Mouse (Mus musculus) lung, adult 2 months (tissue): ENCODE results near the gene Akap12. TPM values are rescaled to one million over a fixed set of nuclear protein-coding genes. Genes with fewer than 3 reads are reported as not detected.
A peak's percentile ranks its signal among the peaks of the same experiment; 100 is the strongest.

Experiments used
- DNase-seq: peaks from one replicate; pipeline ENCODE4 v3.0.0; 2022
- H3K4me1 ChIP-seq: fragments of 200-500 bp; 2 replicates; pipeline ENCODE4 v1.6.1; 2011; ENCODE audit warnings: low read length; ENCODE audit not compliant: control insufficient read depth, insufficient read depth
- H3K4me3 ChIP-seq: fragments of 200-500 bp; replicated peaks from 2 replicates; pipeline ENCODE3; 2011; ENCODE audit warnings: low read depth, mild to moderate bottlenecking, control low read depth, low read length; ENCODE audit errors: extremely low read depth
- CTCF ChIP-seq: fragments of 200-500 bp; IDR thresholded peaks from 2 replicates; pipeline ENCODE4 v1.5.1; 2011; ENCODE audit warnings: mild to moderate bottlenecking, low read length, control low read depth; ENCODE audit not compliant: insufficient read depth
- POLR2A ChIP-seq: fragments of 200-500 bp; IDR thresholded peaks from 2 replicates; pipeline ENCODE4 v1.6.1; 2011; ENCODE audit warnings: low read depth, mild to moderate bottlenecking, control low read depth, low read length, borderline replicate concordance; ENCODE audit errors: extremely low read depth
- WGBS: fragments of 180-500 bp; shearing (Covaris S2); methylation state at CpG from one replicate; pipeline ENCODE4 v1.1.7; 2018; 5-methylcytosine and 5-hydroxymethylcytosine counted together
- polyA plus RNA-seq: library from polyadenylated mRNA; depleted of rRNA; stranded (reverse); fragments of >200 nt; gene quantifications from 2 replicates; pipeline ENCODE4 v1.2.3, GENCODE M21; 2012

The Akap12 gene
- polyA plus RNA-seq, 1 experiment, result 26.9 TPM

GRCm38 (mm10) chr10:4323885-4324284, 57.7 kb downstream of the Akap12 start:
- DNase-seq, result no peak

GRCm38 (mm10) chr10:4325562-4325961, 59.4 kb downstream of the Akap12 start:
- 24% methylated on average over 5 of the region's 5 CpGs for WGBS
- TF ChIP-seq POLR2A (no peak), CTCF (no peak)
- Histone ChIP-seq H3K4me1 (no peaks in the 10 kb centered on the region; the same call in 1 of the 2 replicates), H3K4me3 (no peak overlapping the region)
- DNase-seq, result no peak

More at GRCm38 (mm10) chr10:4323885-4324284, 57.7 kb downstream of the Akap12 start:
- Histone ChIP-seq H3K4me3 (no peak overlapping the region), H3K4me1 (no peaks in the 10 kb centered on the region; the same call in 1 of the 2 replicates)
- no peak for TF ChIP-seq POLR2A
- no peak for TF ChIP-seq CTCF
- 76% methylated on average over 8 of the region's 8 CpGs for WGBS

GRCm38 (mm10) chr10:4327716-4328115, 61.5 kb downstream of the Akap12 start:
- 83% methylated on average over 1 of the region's 1 CpGs for WGBS

GRCm38 (mm10) chr10:4332228-4332979, 66.2 kb downstream of the Akap12 start:
- TF ChIP-seq POLR2A, result no peak
- no peak for TF ChIP-seq CTCF
- no peak for DNase-seq
- peaks cover 5% of the 10 kb centered on the region; the same call in 1 of the 2 replicates for H3K4me1 ChIP-seq
- no peak overlapping the region for H3K4me3 ChIP-seq
- WGBS, result 70% methylated on average over 7 of the region's 7 CpGs

More at GRCm38 (mm10) chr10:4327716-4328115, 61.5 kb downstream of the Akap12 start:
- TF ChIP-seq CTCF (no peak), POLR2A (no peak)
- H3K4me3 ChIP-seq, result no peak overlapping the region
- no peaks in the 10 kb centered on the region; the same call in 1 of the 2 replicates for H3K4me1 ChIP-seq
- DNase-seq, result no peak

- WGBS, result 10% methylated on average over 8 of the region's 8 CpGs
- no peak overlapping the region for H3K4me3 ChIP-seq
- peaks cover 5% of the 10 kb centered on the region for H3K4me1 ChIP-seq
- DNase-seq, result peak; percentile 56
- TF ChIP-seq CTCF (peak; percentile 86), POLR2A (no peak)
These were observed 67.1 kb downstream of the Akap12 start for GRCm38 (mm10) chr10:4333319-4333718.

GRCm38 (mm10) chr10:4334039-4334683, 68.0 kb downstream of the Akap12 start:
- WGBS, result 3% methylated on average over 27 of the region's 27 CpGs
- peak overlapping the region; percentile 64 for H3K4me3 ChIP-seq

GRCm38 (mm10) chr10:4338863-4339461, 72.8 kb downstream of the Akap12 start:
- H3K4me1 ChIP-seq, result peaks cover under 1% of the 10 kb centered on the region; the same call in 1 of the 2 replicates
- 24% methylated on average over 15 of the region's 15 CpGs for WGBS
- H3K4me3 ChIP-seq, result peak overlapping the region; percentile 18
- no peak for DNase-seq
- TF ChIP-seq POLR2A (no peak), CTCF (no peak)

More at GRCm38 (mm10) chr10:4334039-4334683, 68.0 kb downstream of the Akap12 start:
- H3K4me1 ChIP-seq, result peaks cover 5% of the 10 kb centered on the region
- DNase-seq, result peak; percentile 80
- TF ChIP-seq CTCF (no peak), POLR2A (peak; percentile 95)

- TF ChIP-seq POLR2A (no peak), CTCF (peak; percentile 70)
- H3K4me1 ChIP-seq, result no peaks in the 10 kb centered on the region; the same call in 1 of the 2 replicates
- no peak for DNase-seq
- 2% methylated on average over 2 of the region's 2 CpGs for WGBS
- no peak overlapping the region for H3K4me3 ChIP-seq
These were observed 75.2 kb downstream of the Akap12 start for GRCm38 (mm10) chr10:4341430-4341829.

GRCm38 (mm10) chr10:4346489-4347135, 80.4 kb downstream of the Akap12 start:
- H3K4me3 ChIP-seq, result no peak overlapping the region
- peak; percentile 86 for DNase-seq
- 10% methylated on average over 28 of the region's 28 CpGs for whole genome bisulfite sequencing
- peaks cover 3% of the 10 kb centered on the region; the same call in 1 of the 2 replicates for H3K4me1 ChIP-seq
- TF ChIP-seq CTCF (peak; percentile 78), POLR2A (no peak)
